ENCODE assay signal across 22 mouse cellular contexts in the genomic region with DNA sequence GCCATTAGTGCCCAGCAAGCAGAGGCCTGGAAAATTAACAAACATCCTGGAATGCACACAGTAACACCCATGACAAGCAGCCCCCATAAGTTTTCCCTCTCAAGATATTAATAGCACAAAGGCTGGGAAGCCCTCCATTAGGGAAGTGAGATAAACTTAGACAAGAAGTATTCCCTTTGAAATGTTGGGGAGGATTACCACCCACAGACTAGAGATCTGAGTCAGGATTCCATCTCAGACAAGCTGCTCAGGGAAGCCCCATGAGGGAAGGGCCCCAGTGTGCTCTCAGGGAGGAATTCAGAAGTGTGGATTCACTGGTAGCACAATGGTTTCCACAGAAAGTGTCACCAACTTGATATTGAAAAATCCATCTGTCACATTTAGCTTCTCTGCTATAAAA.
A peak's percentile ranks its signal among the peaks of the same experiment; 100 is the strongest.
DNase-seq lines count a peak whose midpoint lies in the region; ATAC-seq and TF ChIP-seq lines count a peak whose summit lies in the region.
"Had no signal": no experiment of that assay in that cellular context is flagged by ENCODE, and none has a peak within 500 bp of the region (broad histone marks: within the 10 kb centered on the region; RNA-seq: fewer than 3 reads in every experiment).

No protein-coding gene starts in this region.

- no peaks in the 10 kb centered on the region for H3K9me3 ChIP-seq in forebrain, embryonic 13.5 days (replicated peaks)
- no peaks in the 10 kb centered on the region for H3K9me3 ChIP-seq in forebrain, embryonic 12.5 days
- H3K9me3 ChIP-seq in heart, embryonic 16.5 days (replicated peaks; ENCODE audit: control insufficient read depth, low read length) = no peaks in the 10 kb centered on the region
- H3K9me3 ChIP-seq in midbrain, embryonic 16.5 days (replicated peaks; ENCODE audit: control insufficient read depth, low read length, poor library complexity, severe bottlenecking) = no peaks in the 10 kb centered on the region
- H3K9me3 ChIP-seq in midbrain, embryonic 11.5 days (ENCODE audit: control insufficient read depth, low read length) = no peaks in the 10 kb centered on the region
- H3K9me3 ChIP-seq: embryonic facial prominence, embryonic 15.5 days; limb, embryonic 12.5 days; megakaryocyte, embryonic 14.5 days had no signal

- no peak for DNase-seq in heart, adult 2 months
- no peak for DNase-seq in heart, adult 8-10 months (ENCODE audit: low spot score)
- DNase-seq in heart, postnatal 25 days (ENCODE audit: low spot score) = no peak
- DNase-seq in midbrain, embryonic 11.5 days (ENCODE audit: low spot score, missing footprints) = no peak
- DNase-seq: adrenal gland, postnatal 14 days; cerebellum, adult 11 months; cerebellum, adult 9-11 months; gastrocnemius, postnatal 25 days; kidney, adult 18-20 months; kidney, postnatal 4 days; liver, postnatal 0 days; thymus, adult 18-20 months; thymus, postnatal 36 days had no signal

- no peak for TF ChIP-seq CTCF in heart, adult 2 months (IDR thresholded peaks at IDR 0.05)

- H3K4me1 ChIP-seq in forebrain, embryonic 13.5 days = peaks cover 20% of the 10 kb centered on the region; the same call in 1 of the 2 replicates
- peaks cover 13% of the 10 kb centered on the region for H3K4me1 ChIP-seq in forebrain, embryonic 12.5 days
- peaks cover 5% of the 10 kb centered on the region for H3K4me1 ChIP-seq in heart, adult 2 months (ENCODE audit: control insufficient read depth, insufficient read depth, low read length)
- peaks cover 13% of the 10 kb centered on the region for H3K4me1 ChIP-seq in heart, embryonic 16.5 days (ENCODE audit: control insufficient read depth, insufficient read depth, low read length)
- peaks cover 14% of the 10 kb centered on the region for H3K4me1 ChIP-seq in midbrain, embryonic 16.5 days (ENCODE audit: control insufficient read depth, insufficient read depth, low read length)
- H3K4me1 ChIP-seq in midbrain, embryonic 11.5 days (ENCODE audit: control insufficient read depth, insufficient read depth, low read length) = no peaks in the 10 kb centered on the region
- H3K4me1 ChIP-seq: limb, embryonic 12.5 days had no signal

- no peak for ATAC-seq in forebrain, embryonic 13.5 days
- no peak for ATAC-seq in forebrain, embryonic 12.5 days (ENCODE audit: low FRiP score)
- ATAC-seq in heart, embryonic 16.5 days (replicated peaks; ENCODE audit: extremely low read depth, insufficient read depth, low FRiP score) = no peak
- ATAC-seq in midbrain, embryonic 16.5 days = no peak
- ATAC-seq in midbrain, embryonic 11.5 days (ENCODE audit: low FRiP score) = no peak
- ATAC-seq: inflammation-experienced regulatory T-cells, adult 6 months; liver, postnatal 0 days had no signal

- H3K36me3 ChIP-seq in forebrain, embryonic 13.5 days (ENCODE audit: poor library complexity, severe bottlenecking) = no peaks in the 10 kb centered on the region
- H3K36me3 ChIP-seq in forebrain, embryonic 12.5 days (replicated peaks) = no peaks in the 10 kb centered on the region
- peaks cover 10% of the 10 kb centered on the region for H3K36me3 ChIP-seq in heart, adult 2 months (ENCODE audit: control insufficient read depth, insufficient read depth, low read length)
- no peaks in the 10 kb centered on the region for H3K36me3 ChIP-seq in heart, embryonic 16.5 days (ENCODE audit: control insufficient read depth, insufficient read depth)
- no peaks in the 10 kb centered on the region for H3K36me3 ChIP-seq in midbrain, embryonic 16.5 days (ENCODE audit: control insufficient read depth, insufficient read depth, low read length)
- no peaks in the 10 kb centered on the region for H3K36me3 ChIP-seq in midbrain, embryonic 11.5 days (ENCODE audit: control insufficient read depth, insufficient read depth, low read length)
- H3K36me3 ChIP-seq: embryonic facial prominence, embryonic 15.5 days; limb, embryonic 12.5 days had no signal

- no peak overlapping the region for H3K4me2 ChIP-seq in forebrain, embryonic 13.5 days
- no peak overlapping the region for H3K4me2 ChIP-seq in forebrain, embryonic 12.5 days
- no peak overlapping the region for H3K4me2 ChIP-seq in heart, embryonic 16.5 days (ENCODE audit: low read depth, low read length)
- H3K4me2 ChIP-seq in midbrain, embryonic 16.5 days (ENCODE audit: low read length) = no peak overlapping the region
- no peak overlapping the region for H3K4me2 ChIP-seq in midbrain, embryonic 11.5 days
- H3K4me2 ChIP-seq: embryonic facial prominence, embryonic 15.5 days; limb, embryonic 12.5 days; liver, embryonic 11.5 days had no signal

- no peaks in the 10 kb centered on the region for H3K79me2 ChIP-seq in heart, adult 2 months (replicated peaks; ENCODE audit: control insufficient read depth, insufficient read depth, low read length)

- H3K4me3 ChIP-seq in forebrain, embryonic 13.5 days = no peak overlapping the region
- no peak overlapping the region for H3K4me3 ChIP-seq in forebrain, embryonic 12.5 days (replicated peaks)
- no peak overlapping the region for H3K4me3 ChIP-seq in heart, adult 2 months
- no peak overlapping the region for H3K4me3 ChIP-seq in heart, embryonic 16.5 days (ENCODE audit: low read length)
- H3K4me3 ChIP-seq in midbrain, embryonic 16.5 days (ENCODE audit: low read depth, low read length) = no peak overlapping the region
- H3K4me3 ChIP-seq in midbrain, embryonic 11.5 days (ENCODE audit: low read depth, low read length) = no peak overlapping the region
- H3K4me3 ChIP-seq: embryonic facial prominence, embryonic 15.5 days; limb, embryonic 12.5 days; megakaryocyte, embryonic 14.5 days had no signal

- no peak overlapping the region for H3K9ac ChIP-seq in forebrain, embryonic 13.5 days
- no peak overlapping the region for H3K9ac ChIP-seq in forebrain, embryonic 12.5 days
- H3K9ac ChIP-seq in heart, adult 2 months (ENCODE audit: low read depth, low read length) = no peak overlapping the region
- no peak overlapping the region for H3K9ac ChIP-seq in heart, embryonic 16.5 days (ENCODE audit: low read length)
- no peak overlapping the region for H3K9ac ChIP-seq in midbrain, embryonic 16.5 days (ENCODE audit: low read depth, low read length)
- no peak overlapping the region for H3K9ac ChIP-seq in midbrain, embryonic 11.5 days (ENCODE audit: low read length)
- H3K9ac ChIP-seq: embryonic facial prominence, embryonic 15.5 days; limb, embryonic 12.5 days; liver, postnatal 0 days had no signal

- no peak for TF ChIP-seq EP300 in heart, adult 2 months (IDR thresholded peaks at IDR 0.05; ENCODE audit: insufficient read depth, low read depth, low read length)

- 0 out of 2 replicates have a peak, but pooled peaks cover 2% of the 10 kb centered on the region for H3K27me3 ChIP-seq in forebrain, embryonic 13.5 days
- H3K27me3 ChIP-seq in forebrain, embryonic 12.5 days = 0 out of 2 replicates have a peak, but pooled peaks cover 4% of the 10 kb centered on the region
- no peaks in the 10 kb centered on the region for H3K27me3 ChIP-seq in heart, adult 2 months (ENCODE audit: control insufficient read depth, insufficient read depth, low read length)
- no peaks in the 10 kb centered on the region for H3K27me3 ChIP-seq in heart, embryonic 16.5 days (ENCODE audit: control insufficient read depth, insufficient read depth, low read length)
- no peaks in the 10 kb centered on the region for H3K27me3 ChIP-seq in midbrain, embryonic 16.5 days (ENCODE audit: control insufficient read depth, insufficient read depth, low read depth, low read length)
- no peaks in the 10 kb centered on the region for H3K27me3 ChIP-seq in midbrain, embryonic 11.5 days (ENCODE audit: control insufficient read depth, insufficient read depth, low read length)
- H3K27me3 ChIP-seq: embryonic facial prominence, embryonic 15.5 days; limb, embryonic 12.5 days; megakaryocyte, embryonic 14.5 days had no signal

- no peak for TF ChIP-seq POLR2A in heart, adult 2 months (IDR thresholded peaks at IDR 0.05; ENCODE audit: insufficient read depth, low read depth, low read length)

- intact Hi-C loops in heart, adult 2 months (cut with DNase I) = loop anchor here (1.0 kb wide), 2 partner anchors 20 to 37 kb away; no protein-coding TSS in a partner anchor
- intact Hi-C loops in heart, postnatal 25 days (cut with DNase I) = no loop called here

- H3K27ac ChIP-seq in forebrain, embryonic 13.5 days = 0 out of 2 replicates have a peak overlapping the region, but pooled peaks have one; percentile 5
- H3K27ac ChIP-seq in forebrain, embryonic 12.5 days = no peak overlapping the region
- peak overlapping the region; percentile 36 for H3K27ac ChIP-seq in heart, adult 2 months
- H3K27ac ChIP-seq in heart, embryonic 16.5 days (ENCODE audit: low read length) = 0 out of 2 replicates have a peak overlapping the region, but pooled peaks have one; percentile 9
- H3K27ac ChIP-seq in midbrain, embryonic 16.5 days (ENCODE audit: low read length) = peak overlapping the region; percentile 7; the same call in 1 of the 2 replicates
- no peak overlapping the region for H3K27ac ChIP-seq in midbrain, embryonic 11.5 days (ENCODE audit: low read depth, low read length)
- H3K27ac ChIP-seq: embryonic facial prominence, embryonic 15.5 days; limb, embryonic 12.5 days had no signal

Comparison
In these comparisons a context has a peak if more than half of its experiments do, and no peak if none do; other contexts are left out.
1. H3K27ac ChIP-seq: peak in forebrain, embryonic 13.5 days (single experiment), heart, adult 2 months (single experiment), heart, embryonic 16.5 days (single experiment) and midbrain, embryonic 16.5 days (single experiment); none in forebrain, embryonic 12.5 days (single experiment) and midbrain, embryonic 11.5 days (single experiment).